11 mouse cellular contexts compared by ENCODE assay signal in genomic region chr10:59541466-59541865, GRCm38 (mm10).
"Had no signal": no experiment of that assay in that cellular context is flagged by ENCODE, and none has a peak within 500 bp of the region (broad histone marks: within the 10 kb centered on the region; RNA-seq: fewer than 3 reads in every experiment).

No protein-coding gene starts in this region.

- H3K9me3 ChIP-seq: liver, embryonic 13.5 days had no signal

- ATAC-seq: liver, postnatal 0 days; midbrain, embryonic 13.5 days had no signal

- H3K4me2 ChIP-seq: limb, embryonic 15.5 days; liver, embryonic 13.5 days; lung, embryonic 15.5 days; midbrain, embryonic 13.5 days had no signal

- H3K4me3 ChIP-seq: limb, embryonic 15.5 days; liver, embryonic 13.5 days; lung, embryonic 15.5 days; midbrain, embryonic 13.5 days had no signal

- H3K9ac ChIP-seq: limb, embryonic 15.5 days; liver, embryonic 13.5 days; liver, postnatal 0 days; lung, embryonic 15.5 days; midbrain, embryonic 13.5 days had no signal

- H3K27ac ChIP-seq: limb, embryonic 15.5 days; liver, embryonic 13.5 days; lung, embryonic 15.5 days; macrophage; midbrain, embryonic 13.5 days had no signal

- H3K27me3 ChIP-seq: limb, embryonic 15.5 days; lung, embryonic 15.5 days; midbrain, embryonic 13.5 days had no signal

- H3K36me3 ChIP-seq: liver, embryonic 13.5 days had no signal

- DNase-seq: kidney, postnatal 25 days; liver, embryonic 13.5 days; liver, postnatal 0 days; lung, postnatal 14 days; right cerebral cortex, adult 18-20 months; right cerebral cortex, postnatal 25 days; thymus, postnatal 4 days had no signal
